Mouse (Mus musculus) NIH3T3 (cell line): ENCODE measurements around the gene Ighmbp2.
"Not testable (repeated sequence)": the region's sequence is repeated elsewhere in the genome, so short reads cannot be mapped to it uniquely, and the experiment has no call there.

ENCODE experiments used
- DNase-seq: peaks from one replicate; pipeline ENCODE4 v3.0.0-alpha.2; 2012; ENCODE audit warnings: low read depth

The Ighmbp2 gene

GRCm38 (mm10) chr19:3281886-3282285 is 931 bp downstream of the Ighmbp2 start:
- DNase-seq: peak; percentile 18

GRCm38 (mm10) chr19:3275744-3276365 is 7.0 kb downstream of the Ighmbp2 start:
- no peak for DNase-seq

- DNase-seq: no peak
Measured at GRCm38 (mm10) chr19:3273331-3273730, 9.5 kb downstream of the Ighmbp2 start.

- DNase-seq: no peak
Measured at GRCm38 (mm10) chr19:3271366-3271765, 11.5 kb downstream of the Ighmbp2 start.

- no peak for DNase-seq
Measured at GRCm38 (mm10) chr19:3269803-3270202, 13.0 kb downstream of the Ighmbp2 start.

GRCm38 (mm10) chr19:3269279-3269678 is 13.5 kb downstream of the Ighmbp2 start:
- DNase-seq: no peak

- DNase-seq: no peak
Measured at GRCm38 (mm10) chr19:3268218-3268980, 14.4 kb downstream of the Ighmbp2 start.

GRCm38 (mm10) chr19:3267340-3267739 is 15.5 kb downstream of the Ighmbp2 start:
- DNase-seq: no peak

GRCm38 (mm10) chr19:3266676-3267075 is 16.1 kb downstream of the Ighmbp2 start:
- no peak for DNase-seq

- DNase-seq: no peak
Measured at GRCm38 (mm10) chr19:3266136-3266535, 16.7 kb downstream of the Ighmbp2 start.

GRCm38 (mm10) chr19:3265180-3265579 is 17.6 kb downstream of the Ighmbp2 start:
- no peak for DNase-seq

GRCm38 (mm10) chr19:3264348-3264747 is 18.5 kb downstream of the Ighmbp2 start:
- no peak for DNase-seq

GRCm38 (mm10) chr19:3261764-3262525 is 20.9 kb downstream of the Ighmbp2 start:
- no peak for DNase-seq

- DNase-seq: no peak
Measured at GRCm38 (mm10) chr19:3261336-3261735, 21.5 kb downstream of the Ighmbp2 start.

GRCm38 (mm10) chr19:3260591-3260990 is 22.2 kb downstream of the Ighmbp2 start:
- no peak for DNase-seq

GRCm38 (mm10) chr19:3260016-3260415 is 22.8 kb downstream of the Ighmbp2 start:
- no peak for DNase-seq

- DNase-seq: not testable (repeated sequence)
Measured at GRCm38 (mm10) chr19:3225261-3225660, 57.6 kb downstream of the Ighmbp2 start.

GRCm38 (mm10) chr19:3214937-3215336 is 67.9 kb downstream of the Ighmbp2 start:
- DNase-seq: not testable (repeated sequence)
